Mouse (Mus musculus) bone marrow, adult 2 months (tissue): ENCODE results near the gene Elavl4. TPM values are rescaled to one million over a fixed set of nuclear protein-coding genes. Genes with fewer than 3 reads are reported as not detected.

Source experiments
- H3K27ac ChIP-seq: fragments of 200-500 bp; 2 replicates; pipeline ENCODE4 v1.5.1; 2012; ENCODE audit warnings: low read depth, mild to moderate bottlenecking, control low read depth, inconsistent platforms, low read length; ENCODE audit not compliant: control insufficient read depth, poor library complexity, insufficient read depth
- H3K4me1 ChIP-seq: fragments of 200-500 bp; 2 replicates; pipeline ENCODE4 v1.6.1; 2011; ENCODE audit warnings: low read length; ENCODE audit not compliant: control insufficient read depth, insufficient read depth
- H3K4me3 ChIP-seq: fragments of 200-500 bp; replicated peaks from 2 replicates; pipeline ENCODE3; 2011; ENCODE audit warnings: mild to moderate bottlenecking, low read depth, low read length, control low read depth; ENCODE audit not compliant: control insufficient read depth
- CTCF ChIP-seq: fragments of 200-500 bp; IDR thresholded peaks from 2 replicates; pipeline ENCODE4 v1.5.1; 2011; ENCODE audit warnings: low read length, control low read depth; ENCODE audit not compliant: control insufficient read depth, insufficient read depth
- POLR2A ChIP-seq: fragments of 200-500 bp; IDR thresholded peaks from 2 replicates; pipeline ENCODE4 v1.6.1; 2011; ENCODE audit warnings: low read depth, mild to moderate bottlenecking, control low read depth, low read length, borderline replicate concordance; ENCODE audit not compliant: control insufficient read depth
- WGBS: fragments of 180-500 bp; shearing (Covaris S2); methylation state at CpG from one replicate; pipeline ENCODE4 v1.1.7; 2018; 5-methylcytosine and 5-hydroxymethylcytosine counted together
- polyA plus RNA-seq: library from polyadenylated mRNA; stranded (reverse); fragments of >200 nt; gene quantifications from 2 replicates; pipeline ENCODE4 v1.2.4, GENCODE M21; 2011; ENCODE audit warnings: low replicate concordance; ENCODE audit not compliant: missing spikeins, insufficient read depth, insufficient read length

The Elavl4 gene
- polyA plus RNA-seq, 1 experiment, result 0.62 TPM

DNA sequence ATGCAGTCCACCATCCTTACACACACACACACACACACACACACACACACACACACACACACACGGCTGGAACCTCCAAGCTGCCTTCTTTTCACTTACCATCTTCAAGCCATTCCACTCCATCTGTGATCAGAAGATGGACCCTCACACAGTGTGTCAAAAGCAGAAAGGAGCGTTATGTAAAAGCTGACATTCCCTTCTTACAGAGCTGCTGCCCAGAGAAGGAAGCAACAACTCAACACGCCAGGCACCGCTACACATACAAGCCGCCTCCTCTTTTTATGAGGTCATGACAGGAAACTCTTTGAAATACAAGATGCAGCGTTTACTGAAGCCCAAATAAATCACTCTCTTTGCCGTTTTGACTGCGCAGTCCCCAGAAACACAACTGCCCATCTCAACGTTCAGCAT is 65.3 kb downstream of the Elavl4 start:
- Histone ChIP-seq H3K27ac (no peak overlapping the region), H3K4me1 (no peaks in the 10 kb centered on the region), H3K4me3 (no peak overlapping the region)
- no peak for TF ChIP-seq CTCF
- TF ChIP-seq POLR2A, result no peak
- 2% methylated on average over 9 of the region's 9 CpGs for WGBS

DNA sequence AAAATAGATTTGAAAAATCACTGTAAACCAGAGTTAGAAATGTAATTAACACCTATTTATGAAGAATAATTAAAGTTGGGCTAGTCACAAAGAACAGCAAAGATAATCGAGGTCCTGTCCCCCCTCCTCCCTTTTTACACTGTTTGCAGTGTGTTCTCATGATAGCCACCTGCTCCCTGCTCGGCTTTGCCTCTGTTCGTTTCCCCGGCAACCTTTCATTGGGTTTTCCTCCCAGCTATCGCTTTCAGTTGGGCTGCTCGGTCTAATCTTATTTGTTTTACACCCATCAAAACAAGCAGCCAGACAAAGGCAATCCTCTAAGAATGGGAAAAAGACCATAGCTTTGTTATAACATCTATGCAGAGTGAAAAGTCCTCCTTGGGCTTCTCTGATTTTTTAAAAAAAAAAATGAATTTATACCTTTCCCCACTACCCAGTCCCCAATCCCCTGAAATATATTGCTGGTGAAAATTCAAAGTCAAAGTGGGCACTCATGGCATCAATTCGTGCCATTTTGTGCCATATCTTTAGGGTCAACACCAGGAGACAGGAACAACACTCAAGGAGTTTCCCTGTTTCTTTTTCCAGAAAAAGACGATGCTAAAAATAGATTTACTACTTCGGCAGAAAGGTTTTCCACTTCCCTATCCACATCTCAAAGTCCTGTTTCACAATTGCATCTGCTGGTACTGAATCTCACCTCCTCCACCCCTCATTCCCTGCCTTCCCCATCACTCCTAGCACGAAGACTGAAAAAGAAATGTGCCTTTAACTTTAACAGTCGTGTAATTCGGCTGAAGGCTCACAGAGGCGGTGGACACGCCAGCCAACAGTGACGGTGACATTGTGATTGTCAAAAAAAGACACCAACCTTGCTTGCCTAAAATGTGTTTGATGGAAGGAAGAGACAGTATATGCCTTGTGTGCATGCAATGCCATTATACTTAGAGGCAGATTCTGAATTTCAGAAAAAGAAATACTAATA is 66.1 kb downstream of the Elavl4 start:
- TF ChIP-seq POLR2A, result no peak
- no peak for TF ChIP-seq CTCF
- H3K4me1 ChIP-seq, result no peaks in the 10 kb centered on the region
- no peak overlapping the region for H3K27ac ChIP-seq
- no peak overlapping the region for H3K4me3 ChIP-seq
- WGBS, result 3% methylated on average over 15 of the region's 15 CpGs

DNA sequence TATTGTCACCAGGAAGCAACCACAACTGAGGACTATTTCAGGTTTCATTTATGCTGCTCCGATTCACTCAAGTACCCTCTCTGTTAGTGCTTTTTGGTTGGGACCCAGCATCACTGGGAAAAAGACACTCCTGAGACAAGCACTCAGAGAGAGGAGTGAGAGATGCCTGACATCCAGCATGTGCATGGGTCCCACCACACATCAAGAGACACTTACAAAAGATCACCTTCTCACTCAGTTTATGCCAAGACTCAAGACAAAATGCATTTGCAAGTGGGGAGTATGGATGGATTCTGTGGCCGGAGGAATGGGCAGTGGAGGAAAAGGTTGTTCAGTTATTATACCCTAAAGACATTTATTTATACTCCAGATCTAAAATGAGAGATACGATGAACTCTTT is 67.3 kb downstream of the Elavl4 start:
- Histone ChIP-seq H3K4me1 (no peaks in the 10 kb centered on the region), H3K4me3 (no peak overlapping the region), H3K27ac (no peak overlapping the region)
- WGBS, result 75% methylated on average over 3 of the region's 3 CpGs
- TF ChIP-seq CTCF (no peak), POLR2A (no peak)

DNA sequence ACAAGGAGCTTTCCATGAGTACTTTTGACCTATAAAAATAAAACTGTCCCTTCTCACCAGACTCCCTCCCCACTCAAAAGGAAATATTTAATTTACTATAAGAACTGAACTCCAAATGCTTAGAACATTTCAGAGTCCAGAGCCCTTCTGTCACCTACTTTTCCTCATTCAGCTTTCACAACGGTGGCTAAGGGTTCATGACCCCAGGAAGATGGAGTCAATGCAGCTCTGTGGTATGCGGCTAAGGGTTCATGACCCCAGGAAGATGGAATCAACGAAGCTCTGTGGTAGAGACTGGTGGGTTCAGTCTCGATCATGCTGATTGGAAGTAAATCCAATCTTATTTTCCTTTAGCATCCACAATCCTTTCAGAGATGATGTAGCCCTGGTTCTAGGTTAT is 81.7 kb downstream of the Elavl4 start:
- TF ChIP-seq POLR2A, result no peak
- no peak for TF ChIP-seq CTCF
- H3K4me3 ChIP-seq, result no peak overlapping the region
- no peak overlapping the region for H3K27ac ChIP-seq
- 67% methylated on average over 4 of the region's 4 CpGs for WGBS
- no peaks in the 10 kb centered on the region for H3K4me1 ChIP-seq

DNA sequence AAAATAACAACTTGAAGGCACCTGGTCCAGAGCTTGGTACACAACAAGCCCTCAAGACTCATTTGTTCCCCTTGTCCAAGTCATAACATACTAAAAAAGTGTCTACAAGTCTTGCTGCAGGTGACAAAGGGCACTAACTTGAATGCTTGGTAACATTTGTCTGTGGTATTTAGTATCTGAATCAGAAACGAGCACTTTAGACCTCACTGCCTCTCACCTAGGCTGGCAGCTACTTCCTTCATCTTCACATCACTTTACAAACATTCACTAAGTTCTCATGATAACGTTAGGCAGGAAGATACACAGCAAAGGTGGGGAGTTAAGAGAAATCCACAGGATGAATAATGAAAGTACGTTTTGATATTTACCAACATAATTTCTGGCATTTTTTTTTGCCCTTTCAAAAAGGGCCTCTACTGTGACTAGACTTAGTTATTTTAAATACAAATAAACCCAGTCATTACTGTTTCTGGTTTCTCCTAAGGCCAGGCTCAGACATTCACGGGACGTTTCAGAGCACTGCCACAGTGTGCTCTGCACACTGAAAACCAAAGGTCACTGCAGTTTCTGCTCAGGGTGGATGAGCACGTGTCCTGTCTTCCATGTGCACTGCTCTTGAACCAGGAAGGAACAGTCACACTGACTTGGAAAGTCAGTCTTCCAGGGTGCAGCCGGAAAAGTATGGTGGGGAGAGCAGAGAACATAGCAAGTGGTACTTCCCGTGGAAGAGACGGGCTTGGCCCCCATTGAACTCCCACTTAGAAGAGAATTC is 84.7 kb downstream of the Elavl4 start:
- Histone ChIP-seq H3K27ac (no peak overlapping the region), H3K4me1 (no peaks in the 10 kb centered on the region), H3K4me3 (no peak overlapping the region)
- WGBS, result 75% methylated on average over 9 of the region's 9 CpGs
- TF ChIP-seq POLR2A (no peak), CTCF (no peak)

DNA sequence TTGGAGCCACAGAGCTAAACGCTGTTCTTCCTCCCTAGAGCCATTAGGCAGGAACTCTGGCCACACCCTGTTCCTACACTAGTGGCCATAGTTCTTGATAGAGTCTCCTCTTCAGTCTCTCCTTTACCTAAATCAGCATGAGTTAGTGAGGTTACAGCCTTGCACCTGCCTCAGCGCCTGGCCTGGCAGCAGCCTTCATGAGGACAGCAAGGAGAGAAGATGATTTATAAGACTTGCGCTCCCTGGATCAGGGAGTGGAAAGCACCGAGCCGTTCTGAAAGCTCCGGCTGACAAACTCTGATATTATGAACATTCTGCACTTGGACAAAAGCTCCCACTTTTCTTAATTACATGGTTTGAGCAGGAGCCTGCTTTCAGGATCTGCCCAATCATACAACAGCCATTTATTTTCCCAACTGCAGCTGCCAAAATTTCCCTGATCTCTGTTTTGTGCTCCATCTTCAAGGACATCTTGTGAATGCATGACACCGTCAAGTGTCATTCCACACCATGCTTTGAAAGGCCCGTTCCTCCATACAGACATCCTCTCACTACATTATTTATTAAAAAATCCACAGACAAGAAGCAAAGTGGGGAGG is 87.3 kb downstream of the Elavl4 start:
- Histone ChIP-seq H3K4me3 (no peak overlapping the region), H3K4me1 (no peaks in the 10 kb centered on the region), H3K27ac (no peak overlapping the region)
- WGBS, result 78% methylated on average over 8 of the region's 8 CpGs
- TF ChIP-seq POLR2A, result no peak
- TF ChIP-seq CTCF, result no peak

DNA sequence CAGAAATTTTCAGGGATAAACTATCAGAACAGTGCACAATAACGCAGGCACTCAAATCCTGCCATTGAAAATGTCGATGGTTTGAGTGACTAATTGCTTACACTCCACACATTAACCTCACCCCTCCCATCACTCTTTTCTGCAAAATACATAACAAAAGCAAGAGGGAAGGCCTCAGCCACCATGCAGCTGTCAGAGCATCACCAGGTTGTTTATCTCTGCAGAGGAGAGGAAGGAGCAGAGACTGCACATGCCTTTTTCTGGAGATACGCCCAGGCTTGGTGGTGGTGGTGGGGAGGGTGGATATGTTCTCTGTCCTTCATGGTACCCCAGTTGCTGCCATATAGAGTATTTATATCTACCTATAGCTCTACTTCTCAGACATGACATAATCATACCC is 94.3 kb downstream of the Elavl4 start:
- Histone ChIP-seq H3K4me1 (no peaks in the 10 kb centered on the region), H3K4me3 (no peak overlapping the region), H3K27ac (no peak overlapping the region)
- WGBS, result 78% methylated on average over 3 of the region's 3 CpGs
- TF ChIP-seq CTCF, result no peak
- TF ChIP-seq POLR2A, result no peak

DNA sequence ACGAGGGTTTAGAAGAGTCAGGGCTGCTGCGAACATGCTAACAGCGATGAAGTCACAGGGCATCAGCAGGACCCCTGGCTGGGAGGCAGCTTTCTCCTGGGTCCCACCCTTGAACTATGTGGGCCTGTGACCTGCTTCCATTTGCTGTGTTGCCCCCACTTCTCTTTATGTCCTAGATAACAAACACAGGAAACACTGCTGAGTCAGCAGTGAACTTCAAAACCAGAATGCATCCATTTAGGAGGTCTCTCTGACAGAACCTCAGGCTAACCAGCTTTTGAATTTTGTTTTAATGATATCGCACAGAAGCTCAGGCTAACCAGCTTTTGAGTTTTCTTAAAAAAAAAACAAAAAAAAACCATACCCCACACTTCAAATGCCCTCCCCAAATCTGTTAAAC is 96.1 kb downstream of the Elavl4 start:
- no peak overlapping the region for H3K4me3 ChIP-seq
- H3K4me1 ChIP-seq, result no peaks in the 10 kb centered on the region
- H3K27ac ChIP-seq, result no peak overlapping the region
- no peak for TF ChIP-seq POLR2A
- no peak for TF ChIP-seq CTCF
- WGBS, result 80% methylated on average over 4 of the region's 4 CpGs
